Mouse (Mus musculus) granulocyte monocyte progenitor cell, adult 5-6 weeks (primary cell): ENCODE measurements around the gene Gpr87. TPM values are rescaled to one million over a fixed set of nuclear protein-coding genes. Genes with fewer than 3 reads are reported as not detected.

Experiments used
- ATAC-seq: replicated peaks from 2 replicates; pipeline ENCODE4 v1.8.0; 2016; ENCODE audit warnings: mild to moderate bottlenecking, moderate TSS enrichment, inconsistent platforms; ENCODE audit not compliant: poor library complexity, severe bottlenecking
- total RNA-seq, 2 experiments: library from RNA; stranded (forward) in 1 of 2; stranded (reverse) in 1 of 2; fragments of 200-712, 200-1000 nt in 1 of 2; fragments of >200 nt in 1 of 2; fragmentation: Nextera tagmentation in 1 of 2; gene quantifications; 2 replicates each; pipeline ENCODE4 v1.2.3; 2014 to 2017

Gene Gpr87
- total RNA-seq, 2 experiments from 2014 or later: not detected

DNA sequence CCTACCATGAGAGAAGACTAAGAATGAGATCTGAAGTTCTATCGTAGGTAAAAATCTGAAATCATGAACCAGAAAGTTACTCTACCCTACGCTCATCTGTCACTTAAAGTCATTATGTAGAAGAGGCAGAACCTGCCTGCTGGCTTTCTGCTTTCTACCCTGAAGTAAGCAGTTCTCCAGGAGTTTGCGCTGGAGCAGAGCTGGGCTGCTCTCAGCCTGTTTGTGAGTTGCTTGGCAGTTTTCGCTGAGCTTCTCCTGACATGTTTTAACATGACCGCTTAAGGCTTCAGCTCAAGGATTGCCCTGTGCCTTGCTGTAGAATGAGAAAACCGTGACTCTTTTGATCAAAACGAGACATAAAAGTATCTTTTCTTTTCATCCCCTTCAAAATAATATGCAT, 805 bp downstream of the Gpr87 start:
- ATAC-seq: no peak

DNA sequence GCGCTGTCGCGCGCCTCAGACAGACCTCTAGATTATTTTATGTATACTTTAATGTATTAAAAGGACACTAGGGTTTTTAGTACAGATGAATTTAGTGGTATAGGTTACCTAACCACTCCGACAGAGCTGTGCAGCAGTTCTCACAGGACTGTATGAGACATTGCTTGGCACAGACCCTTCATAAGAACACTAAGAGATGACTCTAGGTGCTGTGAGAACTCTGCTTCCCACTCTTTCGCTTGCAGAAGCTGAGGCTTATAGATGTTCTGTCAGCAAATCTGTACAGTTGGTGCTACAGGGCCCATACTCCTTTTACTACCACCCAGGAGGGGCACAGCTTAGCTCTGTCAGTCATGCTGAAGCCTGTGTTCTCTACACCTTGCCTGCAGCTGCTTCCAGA, 3.2 kb downstream of the Gpr87 start:
- ATAC-seq: no peak

DNA sequence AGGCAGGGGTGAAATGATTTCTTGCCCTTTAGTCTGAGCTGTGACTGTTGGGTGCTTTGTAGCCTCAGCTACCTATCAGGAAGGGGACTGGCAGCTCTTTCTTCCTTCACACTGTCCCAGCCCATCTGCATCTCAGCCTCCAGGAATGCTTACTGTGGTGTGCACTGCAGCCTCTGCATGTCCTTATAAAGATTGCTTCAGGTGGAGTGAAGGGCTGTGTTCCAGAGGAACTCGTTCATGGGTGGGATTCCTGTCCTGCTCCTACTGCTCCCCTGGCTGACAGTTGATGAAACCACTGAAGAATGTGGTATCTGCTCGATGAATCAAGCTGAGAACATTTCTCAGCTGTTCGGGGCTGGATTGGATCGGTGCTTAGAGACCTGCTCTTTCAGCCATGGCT, 7.6 kb downstream of the Gpr87 start:
- ATAC-seq: no peak

DNA sequence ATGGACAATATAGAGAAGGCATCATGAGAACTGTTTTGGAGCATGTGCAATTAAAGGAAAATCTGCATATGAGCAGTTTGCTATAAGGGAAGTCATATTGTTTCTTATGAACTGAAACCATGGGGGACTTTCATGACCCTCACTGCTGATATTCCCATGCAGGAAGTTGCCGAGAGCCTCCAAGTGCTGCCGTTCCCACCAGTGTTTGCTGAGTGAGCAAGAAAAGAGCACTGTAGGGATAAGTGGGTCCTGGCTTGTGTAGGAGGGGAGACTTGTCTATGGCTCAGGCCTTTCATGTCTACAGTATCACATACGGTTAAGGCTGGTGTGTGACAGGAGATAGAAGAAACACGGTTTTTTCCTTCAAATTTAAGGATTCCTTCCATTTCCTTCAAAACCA, 9.2 kb downstream of the Gpr87 start:
- no peak for ATAC-seq

DNA sequence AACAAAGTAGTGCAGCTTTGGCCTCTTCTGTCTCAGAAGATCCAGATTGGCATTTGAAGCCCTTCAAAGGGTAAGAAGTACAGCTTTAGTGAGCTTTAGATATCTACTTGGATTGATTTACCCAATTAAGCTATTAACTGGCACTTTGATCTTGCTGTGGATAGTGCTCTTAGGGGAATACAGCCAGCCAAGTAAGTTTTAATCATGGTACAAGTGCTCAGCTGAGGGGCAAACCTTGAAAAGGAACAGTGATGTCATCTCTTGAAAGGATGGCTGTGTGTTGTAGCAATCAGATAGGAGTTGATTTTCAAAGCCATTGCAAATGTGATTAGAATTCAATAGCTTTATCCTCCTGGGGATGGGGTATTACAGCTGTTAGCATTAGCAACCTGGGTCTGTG, 12.8 kb downstream of the Gpr87 start:
- no peak for ATAC-seq

DNA sequence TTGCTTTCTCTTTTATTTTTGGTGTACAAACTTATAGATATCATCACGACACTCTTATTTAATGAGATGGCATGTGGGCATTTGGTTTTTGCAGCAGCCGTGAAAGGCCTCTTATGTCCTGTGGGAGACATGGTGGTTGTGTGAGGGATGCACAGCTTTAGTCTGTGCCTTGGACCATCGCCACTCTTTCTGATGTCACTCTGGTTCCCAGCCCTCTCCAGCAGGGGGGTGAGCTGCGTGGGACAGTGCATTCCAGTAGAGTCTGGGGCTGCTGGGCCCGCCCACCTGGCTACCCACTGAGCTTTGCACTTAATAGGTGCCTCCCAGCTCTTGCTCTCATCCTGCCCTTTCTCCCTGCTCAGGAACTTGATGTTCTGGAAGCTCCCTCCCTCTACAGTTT, 13.8 kb downstream of the Gpr87 start:
- ATAC-seq: no peak

DNA sequence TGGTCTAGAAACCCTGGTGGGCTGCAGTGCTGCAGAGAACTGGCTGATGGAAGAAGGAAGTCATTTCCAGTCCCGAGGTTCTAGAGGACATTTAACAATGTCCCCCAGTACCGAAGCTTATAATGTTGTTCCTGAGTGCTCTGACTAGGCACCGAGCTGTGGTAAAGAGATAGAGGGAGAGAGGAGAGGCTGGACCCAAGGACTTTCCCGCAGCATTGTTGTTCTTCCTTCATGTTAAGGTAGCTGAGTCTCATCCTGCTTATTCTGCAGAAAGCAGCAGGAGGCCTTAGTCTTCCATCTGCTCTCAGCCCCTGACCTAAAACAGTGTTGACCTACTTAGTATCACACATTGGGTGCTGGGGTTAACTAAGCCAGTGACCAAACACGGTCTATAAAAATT, 18.0 kb downstream of the Gpr87 start:
- no peak for ATAC-seq

DNA sequence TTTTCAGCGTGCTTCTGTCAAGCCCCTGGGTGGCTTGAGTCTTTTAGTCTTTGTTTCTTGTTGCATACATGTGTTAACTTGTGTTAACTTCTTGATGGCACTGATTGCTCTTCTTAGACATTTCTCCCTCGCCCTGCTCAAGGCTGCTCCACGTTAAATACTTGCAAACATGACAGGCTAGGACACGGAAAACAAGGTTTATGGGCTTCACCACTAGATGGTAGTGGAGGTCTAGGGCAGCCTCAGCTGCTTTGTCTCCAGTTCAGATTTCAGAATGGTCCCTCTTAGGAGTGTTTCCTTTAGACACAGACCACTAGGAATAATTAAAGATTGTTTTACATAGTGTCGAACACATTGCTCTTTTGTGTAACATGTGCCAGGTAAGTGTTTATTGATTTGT, 19.7 kb downstream of the Gpr87 start:
- peak; percentile 82 for ATAC-seq

DNA sequence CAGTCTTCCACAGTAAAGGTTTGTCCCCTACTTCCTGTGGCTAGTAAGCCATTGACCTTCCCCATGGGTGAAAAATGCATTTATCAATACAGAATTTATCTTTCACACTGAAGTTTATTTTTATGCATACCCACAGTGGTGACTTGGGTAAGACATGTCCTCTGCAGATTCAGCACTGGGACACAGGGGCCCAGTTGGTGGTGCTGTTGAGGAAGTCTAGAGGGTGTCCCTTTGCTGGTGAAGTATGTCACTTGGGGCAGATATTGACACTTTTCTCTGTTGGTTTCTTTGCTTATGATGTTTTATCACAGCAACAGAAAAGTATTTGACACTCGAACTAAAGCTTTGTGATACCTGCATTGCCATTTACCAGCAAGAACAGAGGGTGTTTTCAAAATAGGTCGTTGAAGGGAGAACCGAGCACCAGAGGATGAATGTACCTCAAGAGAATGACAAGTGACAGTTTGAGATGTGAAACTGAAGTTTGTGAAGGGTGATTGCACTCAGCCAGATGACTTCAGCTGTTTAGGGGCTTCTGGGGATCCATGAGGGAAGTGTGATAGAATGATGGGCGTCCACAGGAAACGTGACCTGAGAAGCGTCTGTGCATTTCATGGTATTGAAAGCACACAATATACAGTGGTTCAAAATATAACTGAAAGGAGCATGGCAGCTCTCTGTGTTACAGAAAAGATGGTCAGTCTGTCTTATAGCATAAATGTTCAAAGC, 20.3 kb downstream of the Gpr87 start:
- ATAC-seq: peak; percentile 65

DNA sequence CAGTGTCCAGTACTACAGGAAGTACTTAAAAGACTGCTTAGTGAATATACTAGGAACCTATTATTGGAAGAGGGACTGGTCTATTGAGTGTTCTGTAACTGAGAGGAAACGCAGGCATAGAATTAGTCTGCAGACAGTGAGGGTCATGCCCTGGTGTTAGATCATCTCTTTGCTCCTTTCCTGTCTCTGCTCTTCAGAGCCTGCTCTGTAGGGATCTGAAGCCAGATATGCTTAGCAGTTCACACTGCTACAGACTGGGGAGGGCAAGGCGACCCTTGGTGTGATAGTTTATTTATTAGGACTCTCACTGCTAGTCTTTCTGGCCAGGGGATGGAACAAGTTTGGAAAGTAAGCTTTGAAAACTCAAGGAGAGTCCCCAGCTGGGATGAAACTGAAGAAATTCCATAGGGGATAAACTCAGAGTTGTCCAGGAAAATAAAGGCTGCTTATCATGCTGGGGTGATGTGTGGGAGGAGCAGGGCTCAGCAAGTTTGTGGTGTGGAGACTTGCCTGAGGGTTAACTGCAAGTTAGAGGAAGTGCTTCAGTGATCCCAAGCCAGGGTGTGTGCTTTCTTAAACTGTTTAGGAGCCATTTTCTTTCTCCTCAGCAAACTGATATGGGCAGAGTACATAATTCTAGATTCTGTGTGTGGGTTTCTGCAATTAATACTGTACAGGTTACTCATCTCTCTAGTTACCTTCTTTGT, 24.8 kb downstream of the Gpr87 start:
- ATAC-seq: peak; percentile 33

DNA sequence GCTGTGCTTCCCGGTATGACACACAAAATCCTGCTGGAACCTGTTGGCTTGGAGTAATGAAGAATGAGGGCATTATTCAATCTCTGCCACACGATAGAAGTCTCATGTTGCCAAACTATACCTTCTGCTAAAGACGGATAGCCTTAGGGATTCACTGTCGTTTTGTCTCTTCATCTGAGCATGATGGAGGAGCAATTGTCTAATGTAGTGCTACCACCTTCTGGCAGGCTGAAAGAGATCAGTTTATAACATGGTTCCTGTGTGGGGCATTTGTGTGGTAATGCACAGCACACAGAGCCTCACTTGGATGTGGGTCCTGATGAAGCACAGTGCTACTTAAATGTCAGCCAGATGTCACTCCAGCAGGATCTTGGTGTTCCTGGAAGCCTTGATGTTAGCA, 25.7 kb downstream of the Gpr87 start:
- no peak for ATAC-seq

DNA sequence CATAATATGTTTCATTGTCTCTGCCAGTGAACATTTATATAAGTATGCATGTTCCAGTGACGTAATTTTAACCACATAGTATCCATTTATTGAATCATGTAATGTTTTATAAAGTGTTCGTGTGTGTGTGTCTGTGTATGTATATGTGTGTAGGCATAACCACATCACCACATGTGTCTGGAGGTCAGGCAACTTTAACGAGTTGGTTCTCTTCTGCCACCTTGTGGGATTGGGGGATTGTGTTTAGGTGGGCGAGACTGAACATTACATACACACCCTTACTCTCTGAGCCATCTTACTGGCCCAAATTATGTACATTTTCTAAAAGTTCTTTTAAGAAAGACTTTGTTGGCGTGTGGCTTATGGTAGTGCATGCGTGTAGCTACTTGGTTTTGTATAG, 26.4 kb downstream of the Gpr87 start:
- ATAC-seq: peak; percentile 79

DNA sequence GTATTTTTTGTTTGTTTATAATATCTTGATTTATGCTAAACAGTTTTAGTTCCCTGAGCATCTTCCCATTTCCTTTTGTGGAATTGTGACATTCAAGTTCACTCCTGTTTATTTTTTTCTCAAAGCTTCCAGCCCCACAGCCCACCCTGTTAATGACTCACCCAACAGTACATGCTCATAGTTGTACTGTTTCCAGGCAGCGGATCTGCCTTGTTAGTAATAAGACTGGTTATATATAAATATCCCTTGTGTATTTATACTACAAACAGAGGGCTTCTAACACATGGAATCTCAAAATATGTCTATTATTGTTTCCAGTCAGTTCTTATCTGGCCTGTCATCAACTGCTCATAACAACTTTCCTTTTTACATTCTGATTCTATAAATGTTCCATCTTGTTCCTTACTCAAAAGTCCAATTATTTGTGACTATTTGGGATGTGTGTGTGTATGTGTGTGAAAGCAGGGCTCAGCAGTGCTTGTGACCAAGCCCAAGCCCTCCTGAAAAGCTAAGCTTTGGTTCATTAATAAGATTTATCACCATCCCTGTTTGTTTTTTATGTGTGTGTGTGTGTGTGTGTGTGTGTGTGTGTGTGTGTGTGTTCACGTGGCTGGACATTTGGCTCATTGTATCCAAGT, 27.4 kb downstream of the Gpr87 start:
- ATAC-seq: no peak

DNA sequence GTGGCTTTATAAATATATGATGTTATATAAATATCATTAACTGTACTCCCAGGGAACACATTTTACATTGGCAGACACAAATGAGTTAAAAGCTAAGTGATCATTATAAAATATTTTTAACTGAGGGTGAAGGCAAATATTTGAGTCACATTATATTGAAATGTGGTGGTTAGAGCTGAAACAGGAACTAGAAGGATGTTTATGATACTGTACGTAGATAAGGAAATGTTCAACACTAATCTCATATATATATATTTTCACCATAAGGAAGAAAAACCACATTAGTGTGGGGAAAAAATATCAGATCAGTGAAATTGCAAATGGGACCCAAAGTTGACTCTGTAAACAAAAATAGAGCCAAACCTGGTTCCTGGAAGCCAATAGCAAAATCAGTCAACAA, 34.4 kb downstream of the Gpr87 start:
- ATAC-seq: peak; percentile 59

DNA sequence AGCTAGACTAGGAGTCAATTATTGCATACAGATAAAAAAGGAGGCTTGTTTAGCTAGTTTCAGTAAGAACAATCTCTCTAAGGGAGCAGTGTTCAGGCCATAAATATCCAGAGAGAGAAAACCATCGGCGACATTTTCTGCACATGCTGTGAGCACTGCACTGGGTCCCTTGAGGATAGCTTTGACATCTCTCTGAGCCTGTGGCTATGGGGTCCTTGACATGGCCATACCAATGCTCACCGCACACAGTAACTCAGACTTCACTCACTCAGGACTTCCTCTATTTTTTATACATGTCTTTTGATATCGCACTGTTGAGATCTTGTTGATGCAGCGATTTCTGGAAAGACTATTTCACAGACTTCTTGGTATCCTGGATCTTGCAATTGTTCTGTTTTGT, 37.9 kb downstream of the Gpr87 start:
- ATAC-seq: peak; percentile 36

DNA sequence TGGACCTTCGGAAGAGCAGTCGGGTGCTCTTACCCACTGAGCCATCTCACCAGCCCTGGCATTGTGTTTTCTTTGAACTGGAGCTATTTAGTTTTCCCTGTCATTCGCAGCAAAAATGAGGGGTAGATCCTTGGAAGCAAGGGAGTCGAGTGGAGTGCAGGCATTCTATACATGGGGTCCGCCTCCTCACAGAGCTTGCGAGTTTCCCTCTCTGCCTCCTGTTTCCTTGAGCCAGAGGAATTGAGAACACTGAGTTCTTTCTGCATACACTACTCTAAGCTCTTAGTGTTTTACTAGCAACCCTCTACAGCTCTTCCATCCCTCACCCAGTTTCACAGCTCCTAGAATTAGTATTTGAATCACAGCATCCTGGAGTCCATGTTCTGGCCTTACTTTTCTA, 39.5 kb downstream of the Gpr87 start:
- ATAC-seq: no peak

DNA sequence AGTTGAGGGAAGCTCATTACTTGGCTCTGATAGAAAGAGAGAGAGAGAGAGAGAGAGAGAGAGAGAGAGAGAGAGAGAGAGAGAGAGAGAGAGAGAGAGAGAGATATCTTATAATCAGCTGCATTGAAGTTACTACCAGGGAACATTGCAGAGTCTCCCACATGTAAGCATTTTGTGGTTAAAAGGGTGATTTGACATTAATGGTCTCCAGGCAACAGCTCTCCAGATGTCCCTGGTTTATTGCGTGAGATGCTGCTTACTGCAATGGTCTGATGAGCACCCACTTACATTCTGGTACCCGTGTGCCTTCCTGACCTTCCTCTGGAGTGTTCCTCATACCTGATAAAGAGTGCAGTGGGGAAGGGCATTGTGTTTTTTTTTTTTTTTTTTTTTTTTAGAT, 40.0 kb downstream of the Gpr87 start:
- peak; percentile 38 for ATAC-seq

DNA sequence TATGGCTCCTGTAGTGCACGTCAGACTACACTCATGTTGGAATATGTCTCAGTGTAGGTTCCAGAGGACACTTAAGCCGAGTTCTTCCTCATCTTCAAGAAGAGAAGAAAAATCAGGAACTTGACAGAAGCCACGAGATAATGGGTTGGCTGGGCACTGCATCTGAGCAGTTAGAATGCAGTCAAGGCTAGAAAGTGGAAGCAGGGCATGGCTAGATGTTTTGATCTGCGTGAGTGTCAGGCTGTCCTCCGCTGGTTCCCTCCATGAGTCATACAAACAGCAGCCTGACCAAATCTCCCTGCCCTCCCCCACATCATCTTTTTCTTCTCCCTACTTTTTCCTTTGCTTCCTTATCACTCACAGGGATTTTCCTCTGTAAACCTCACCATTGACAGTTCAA, 41.5 kb downstream of the Gpr87 start, which contains the start of gene P2ry14:
P2ry14 (minus strand) TSS at position 195 of the 400 bp plus-strand sequence.
- peak; percentile 84 for ATAC-seq

DNA sequence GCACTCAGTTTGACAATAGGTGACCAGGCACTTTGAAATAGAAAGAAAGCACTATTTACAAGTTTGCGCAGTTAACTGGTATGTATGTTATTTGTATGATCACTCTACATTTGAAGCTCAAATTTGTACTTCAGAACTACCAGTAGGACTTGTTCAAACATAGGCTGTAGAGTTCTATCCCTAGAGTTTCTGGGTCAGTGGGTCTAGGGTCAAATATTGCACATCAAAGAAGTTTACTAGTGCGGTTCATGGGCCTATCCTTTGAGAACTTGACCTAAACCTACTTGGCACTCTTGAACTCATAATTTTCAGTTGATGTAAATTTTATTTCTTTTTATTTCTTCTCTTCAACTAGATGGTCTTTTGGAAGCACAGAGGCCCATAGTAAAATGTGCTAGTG, 44.3 kb downstream of the Gpr87 start:
- no peak for ATAC-seq

DNA sequence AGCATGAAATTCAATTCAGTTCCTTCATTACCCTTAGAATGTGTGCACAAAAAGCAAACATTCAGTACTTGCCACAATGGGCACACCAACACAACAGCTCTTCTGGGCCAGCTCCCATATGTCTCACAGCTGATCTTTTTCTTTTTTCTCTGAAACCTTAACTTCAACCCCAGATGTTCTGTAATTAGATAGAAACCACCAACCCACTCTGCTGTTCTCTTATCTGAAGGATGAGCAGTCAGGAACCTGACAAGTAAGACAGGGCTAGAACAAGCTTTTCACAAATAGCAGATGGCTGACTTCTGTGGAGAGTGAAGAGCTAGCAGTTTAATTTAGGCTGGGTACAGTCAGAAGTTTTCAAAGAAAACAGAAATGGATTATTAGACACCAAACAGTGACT, 45.3 kb downstream of the Gpr87 start:
- ATAC-seq: no peak

DNA sequence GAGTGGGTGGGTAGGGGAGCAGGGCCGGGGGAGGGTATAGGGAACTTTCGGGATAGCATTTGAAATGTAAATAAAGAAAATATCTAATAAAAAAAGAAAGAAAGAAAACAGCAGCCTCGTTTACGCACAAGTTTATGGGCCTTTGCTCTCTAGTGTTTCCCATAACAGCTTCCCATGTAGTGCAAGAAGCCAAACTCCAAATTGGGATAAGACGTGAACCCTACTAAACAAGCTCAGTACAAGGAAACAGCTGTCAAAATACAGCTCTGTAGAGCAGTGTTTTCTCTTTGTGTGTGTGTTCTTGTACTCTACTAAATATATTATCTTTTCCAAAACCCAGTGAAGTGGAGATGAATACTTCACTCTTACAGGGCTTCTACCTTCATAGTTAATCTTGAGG, 49.7 kb downstream of the Gpr87 start:
- ATAC-seq: no peak
